Mouse (Mus musculus) E14TG2a.4 (cell line): ENCODE data around the gene Rock2.

ENCODE experiments used
- H3K27me3 ChIP-seq: 2 replicates; pipeline ENCODE4 v1.6.1; 2014; ENCODE audit warnings: low read length, control low read depth; ENCODE audit not compliant: insufficient read depth
- H3K36me3 ChIP-seq: 2 replicates; pipeline ENCODE4 v1.6.1; 2014; ENCODE audit warnings: low read length, control low read depth; ENCODE audit not compliant: insufficient read depth
- H3K4me1 ChIP-seq: replicated peaks from 2 replicates; pipeline ENCODE4 v1.6.1; 2014; ENCODE audit warnings: low read depth, low read length, control low read depth
- H3K4me3 ChIP-seq: replicated peaks from 2 replicates; pipeline ENCODE4 v1.5.1; 2014; ENCODE audit warnings: mild to moderate bottlenecking, low read length
- H3K9me3 ChIP-seq: 2 replicates; pipeline ENCODE4 v1.6.1; 2014; ENCODE audit warnings: low read length, control low read depth
- CTCF ChIP-seq: conservative IDR thresholded peaks from 2 replicates; pipeline ENCODE4 v1.5.1; 2014; ENCODE audit warnings: low read length
- NANOG ChIP-seq: IDR thresholded peaks from 2 replicates; pipeline ENCODE4 v1.6.1; 2014; ENCODE audit warnings: borderline replicate concordance, low read length, mixed read lengths
- POU5F1 ChIP-seq: IDR thresholded peaks from 2 replicates; pipeline ENCODE4 v1.6.1; 2014; ENCODE audit warnings: low read length, borderline replicate concordance

Rock2 gene

GRCm38 (mm10) chr12:16996281-16996680 lies 101.6 kb downstream of the Rock2 start:
- TF ChIP-seq CTCF (no peak), NANOG (no peak), POU5F1 (no peak)

DNA sequence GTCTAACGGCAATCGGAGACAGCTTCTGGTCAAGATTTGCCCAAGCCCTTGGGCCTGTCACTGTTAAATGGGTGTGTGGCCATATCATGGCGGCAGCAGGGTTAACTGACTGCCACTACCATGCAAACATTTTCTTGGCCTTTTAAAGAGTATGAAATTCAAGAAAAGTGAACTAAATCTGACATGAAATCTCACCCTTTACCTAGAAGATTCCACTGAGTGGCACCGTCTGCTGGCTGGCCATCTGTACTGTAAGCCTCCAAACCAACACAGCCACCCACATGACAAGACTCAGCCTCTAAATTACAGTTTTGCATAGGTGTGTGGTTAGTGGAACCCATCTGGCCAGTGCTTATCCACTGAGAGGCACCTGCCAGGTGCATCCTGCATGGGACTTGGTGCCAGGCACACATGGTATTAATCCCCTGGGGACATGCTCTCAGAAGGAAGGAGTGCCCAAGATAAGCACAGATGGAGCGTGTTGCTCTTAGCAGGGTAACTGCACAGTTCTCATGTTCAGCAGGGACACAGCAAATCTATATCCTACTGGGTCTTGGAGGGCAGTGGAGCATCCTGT lies 102.3 kb downstream of the Rock2 start:
- Histone ChIP-seq H3K4me3 (no peak overlapping the region), H3K27me3 (no peaks in the 10 kb centered on the region), H3K9me3 (no peaks in the 10 kb centered on the region), H3K4me1 (peaks cover 36% of the 10 kb centered on the region), H3K36me3 (peaks cover 61% of the 10 kb centered on the region)
- TF ChIP-seq CTCF, result no peak
- no peak for TF ChIP-seq POU5F1
- TF ChIP-seq NANOG, result no peak

More at GRCm38 (mm10) chr12:16996281-16996680, 101.6 kb downstream of the Rock2 start:
- H3K36me3 ChIP-seq, result peaks cover 67% of the 10 kb centered on the region
- no peaks in the 10 kb centered on the region for H3K27me3 ChIP-seq
- no peaks in the 10 kb centered on the region for H3K9me3 ChIP-seq
- H3K4me3 ChIP-seq, result no peak overlapping the region
- peaks cover 29% of the 10 kb centered on the region for H3K4me1 ChIP-seq

- Histone ChIP-seq H3K36me3 (peaks cover 40% of the 10 kb centered on the region), H3K9me3 (no peaks in the 10 kb centered on the region), H3K27me3 (no peaks in the 10 kb centered on the region), H3K4me1 (peaks cover 39% of the 10 kb centered on the region), H3K4me3 (peak overlapping the region; percentile 88)
- TF ChIP-seq POU5F1, result no peak
- TF ChIP-seq NANOG, result no peak
- no peak for TF ChIP-seq CTCF
These were observed 104.5 kb downstream of the Rock2 start for GRCm38 (mm10) chr12:16999146-16999545.

- H3K4me3 ChIP-seq, result peak within 1 kb of the TSS; percentile 88
- TF ChIP-seq NANOG (no peak), POU5F1 (no peak)
These were observed 105.2 kb downstream of the Rock2 start, which contains the start of gene Pqlc3 for GRCm38 (mm10) chr12:16999739-17000497. TSS of gene Pqlc3 (minus strand) at chr12:17000408.

GRCm38 (mm10) chr12:17000628-17001027 lies 105.9 kb downstream of the Rock2 start:
- H3K4me1 ChIP-seq, result peaks cover 39% of the 10 kb centered on the region
- H3K9me3 ChIP-seq, result no peaks in the 10 kb centered on the region
- TF ChIP-seq CTCF, result no peak
- TF ChIP-seq NANOG, result no peak
- no peak for TF ChIP-seq POU5F1
- H3K36me3 ChIP-seq, result peaks cover 25% of the 10 kb centered on the region
- H3K4me3 ChIP-seq, result peak overlapping the region; percentile 88
- no peaks in the 10 kb centered on the region; the same call in 1 of the 2 replicates for H3K27me3 ChIP-seq

More at GRCm38 (mm10) chr12:16999739-17000497, 105.2 kb downstream of the Rock2 start, which contains the start of gene Pqlc3:
- Histone ChIP-seq H3K27me3 (no peaks in the 10 kb centered on the region), H3K36me3 (peaks cover 32% of the 10 kb centered on the region), H3K9me3 (no peaks in the 10 kb centered on the region), H3K4me1 (peaks cover 39% of the 10 kb centered on the region)

DNA sequence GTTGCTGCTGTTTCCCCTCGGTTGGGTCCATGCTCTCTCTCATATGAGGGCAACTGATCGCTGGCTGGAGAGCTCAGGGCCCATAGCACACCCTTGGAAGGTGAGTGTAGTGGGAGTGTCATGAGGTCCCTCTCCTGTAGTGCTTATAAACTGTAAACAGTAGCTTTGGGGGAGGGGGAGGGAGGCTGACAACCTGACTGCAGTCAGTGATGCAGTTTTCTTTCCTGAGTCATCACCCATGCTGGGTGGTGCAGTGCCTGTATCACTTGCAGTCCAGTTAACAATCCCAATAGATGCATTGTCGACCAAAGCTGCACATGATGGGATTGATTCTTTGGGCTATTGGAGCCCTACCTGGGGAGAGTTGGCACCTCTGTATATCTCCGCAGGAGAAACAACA lies 106.5 kb downstream of the Rock2 start:
- TF ChIP-seq POU5F1, result no peak
- no peak for TF ChIP-seq NANOG
- no peak for TF ChIP-seq CTCF
- H3K4me1 ChIP-seq, result peaks cover 39% of the 10 kb centered on the region
- H3K27me3 ChIP-seq, result no peaks in the 10 kb centered on the region; the same call in 1 of the 2 replicates
- no peak overlapping the region for H3K4me3 ChIP-seq
- no peaks in the 10 kb centered on the region for H3K9me3 ChIP-seq
- peaks cover 19% of the 10 kb centered on the region for H3K36me3 ChIP-seq

DNA sequence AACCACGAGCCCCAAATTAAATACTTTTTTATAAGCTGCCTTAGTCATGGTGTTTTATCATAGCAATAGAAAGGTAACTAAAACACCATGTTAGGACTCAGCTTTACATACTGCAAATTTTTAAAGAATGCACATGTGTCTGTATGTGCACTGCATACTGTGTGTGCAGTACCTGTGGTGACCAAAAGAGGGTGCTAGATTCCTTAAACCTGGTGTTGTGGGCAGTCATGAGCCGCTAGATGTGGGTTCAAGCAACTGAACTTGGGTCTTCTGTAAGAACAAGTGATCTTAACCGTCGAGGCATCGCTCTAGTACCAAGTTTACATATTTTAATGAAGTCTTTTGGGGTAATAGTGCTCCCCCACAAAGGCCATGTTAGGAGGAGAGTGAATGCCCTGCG lies 114.8 kb downstream of the Rock2 start:
- H3K36me3 ChIP-seq, result no peaks in the 10 kb centered on the region
- no peak overlapping the region for H3K4me3 ChIP-seq
- peaks cover 10% of the 10 kb centered on the region for H3K4me1 ChIP-seq
- H3K9me3 ChIP-seq, result peaks cover 8% of the 10 kb centered on the region
- TF ChIP-seq NANOG, result no peak
- TF ChIP-seq POU5F1, result no peak
- TF ChIP-seq CTCF, result peak; percentile 49
- peaks cover 25% of the 10 kb centered on the region for H3K27me3 ChIP-seq

DNA sequence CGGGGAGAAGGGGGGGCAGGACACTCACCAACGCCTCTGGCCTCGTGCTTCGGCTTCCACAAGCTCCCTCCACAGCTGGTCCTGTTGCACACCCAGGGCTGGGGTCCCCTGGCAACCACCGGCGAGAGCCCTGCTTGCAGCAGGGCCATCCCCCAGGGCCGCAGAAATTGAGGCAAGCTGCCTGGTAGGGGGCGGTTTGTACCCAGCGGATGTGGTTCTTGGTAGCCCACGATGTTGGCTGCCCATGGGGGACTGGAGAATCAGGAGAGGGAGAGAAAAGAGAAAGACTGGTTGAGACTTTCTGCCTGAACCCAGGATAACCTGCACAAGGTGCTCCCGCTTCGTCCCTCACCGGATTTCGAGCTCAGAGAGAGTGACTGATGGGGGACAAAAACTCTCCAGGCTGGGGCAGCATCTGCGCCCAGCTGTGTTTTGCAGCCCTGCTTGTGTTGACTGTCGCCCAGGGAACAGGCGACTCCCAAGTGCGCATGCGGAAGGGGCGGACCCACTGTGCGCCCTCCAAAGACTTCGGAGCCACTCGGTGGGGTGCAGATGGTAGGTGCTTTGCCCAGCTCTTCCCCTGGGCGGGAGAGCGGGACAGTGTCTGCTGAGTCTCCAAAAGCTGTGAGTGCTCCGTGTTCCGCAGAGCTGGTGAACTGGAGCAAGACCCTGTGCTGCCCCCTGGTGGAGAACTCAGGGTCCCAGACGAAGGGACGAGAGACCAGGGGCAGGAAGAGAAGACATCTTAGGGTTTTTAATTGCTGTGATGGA lies 116.6 kb downstream of the Rock2 start, which contains the start of gene 2410004P03Rik:
Gene 2410004P03Rik (minus strand): TSS at position 628 of the 771 bp plus-strand sequence.
- peaks cover 10% of the 10 kb centered on the region for H3K4me1 ChIP-seq
- TF ChIP-seq POU5F1 (no peak), CTCF (peak; percentile 90), NANOG (no peak)
- peaks cover 20% of the 10 kb centered on the region for H3K9me3 ChIP-seq
- H3K4me3 ChIP-seq, result peak within 1 kb of the TSS; percentile 78
- H3K36me3 ChIP-seq, result no peaks in the 10 kb centered on the region
- peaks cover 30% of the 10 kb centered on the region for H3K27me3 ChIP-seq
